Mouse (Mus musculus): ENCODE data around the gene Relt.

Relt gene

DNA sequence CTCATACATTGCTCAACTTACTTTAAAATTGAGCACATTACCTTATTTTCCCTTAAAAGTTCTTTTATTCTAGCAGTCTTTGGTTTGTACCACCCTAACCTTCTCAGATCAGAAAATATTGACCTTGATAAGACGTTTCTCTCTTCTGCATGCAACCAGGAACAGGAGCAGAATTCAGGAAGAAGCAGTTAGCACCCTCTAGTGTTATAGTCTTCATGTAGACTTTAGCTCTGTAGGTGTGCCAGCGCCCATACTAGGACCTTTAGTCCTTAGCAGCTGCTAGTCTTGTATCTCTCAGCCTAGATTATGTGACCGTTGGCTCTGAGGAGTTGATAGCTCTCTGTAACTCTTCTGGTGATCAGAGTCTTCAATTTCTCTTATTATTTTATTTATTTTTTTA, 64.4 kb downstream of the Relt start:
- DNase-seq (ENCODE audit: low spot score in 2 of 2): no peak
